Mouse (Mus musculus): ENCODE results near the gene Skap2.

Gene Skap2

GRCm38 (mm10) chr6:51843081-51843480 lies 169.3 kb downstream of the Skap2 start:
- no peak for DNase-seq (ENCODE audit: low spot score)

DNA sequence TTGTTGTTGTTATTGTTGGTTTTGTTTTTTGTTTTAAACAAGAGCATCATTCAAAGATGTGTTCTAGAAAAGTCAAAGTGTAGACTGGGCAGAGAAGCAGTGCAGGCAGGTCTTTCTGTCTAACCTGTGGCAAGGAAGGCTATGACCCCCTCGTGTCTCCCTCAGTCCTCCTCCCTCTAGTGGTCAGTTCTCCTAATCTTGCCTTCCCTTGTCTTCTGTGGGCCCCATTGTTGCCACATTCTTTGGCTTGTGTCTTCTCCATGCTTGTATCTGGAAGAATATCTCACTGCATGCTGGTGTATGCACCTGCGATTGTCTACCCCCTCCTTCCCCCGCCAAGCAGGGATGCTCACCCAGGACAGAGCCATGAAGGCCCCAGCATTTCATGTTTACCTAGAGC lies 174.2 kb downstream of the Skap2 start:
- no peak for DNase-seq (ENCODE audit: low spot score)

DNA sequence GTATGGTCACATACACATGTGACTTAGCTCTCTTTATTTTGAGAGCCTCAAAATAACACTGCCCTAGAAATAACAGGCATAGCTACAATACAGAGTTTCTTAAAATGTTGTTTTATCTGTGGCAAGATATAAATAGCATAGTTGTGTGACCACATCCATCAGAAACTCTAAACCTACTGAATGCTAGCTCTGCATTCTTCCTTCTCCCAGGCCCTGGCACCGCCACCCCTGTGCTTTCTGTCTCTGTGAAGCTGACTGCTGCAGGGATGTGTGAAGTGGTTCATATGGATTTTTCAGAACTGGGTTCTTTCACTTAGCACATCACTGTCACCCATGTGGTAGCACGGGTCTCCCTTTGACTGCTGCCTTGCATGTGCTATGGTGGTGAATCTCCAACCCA lies 179.0 kb downstream of the Skap2 start:
- no peak for DNase-seq (ENCODE audit: low spot score)

DNA sequence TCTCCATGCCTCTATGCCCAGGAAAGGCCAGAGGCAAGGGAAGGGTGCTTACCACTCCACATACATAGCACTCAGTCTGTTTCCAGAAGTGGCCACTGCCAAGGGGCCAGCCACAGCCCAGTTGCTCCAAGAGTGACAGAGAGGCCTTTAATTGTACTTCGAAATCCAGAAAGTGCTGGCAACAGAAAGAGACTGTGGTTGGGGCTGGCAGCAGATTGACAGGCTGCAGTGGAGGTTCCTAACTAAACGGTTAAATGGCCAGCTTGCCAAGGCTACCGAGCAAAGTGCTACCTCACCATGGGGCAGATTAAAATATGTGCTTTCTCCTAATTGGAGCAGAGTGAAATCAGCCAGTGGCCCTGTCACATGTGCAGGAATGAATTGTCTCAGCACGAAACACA lies 186.7 kb downstream of the Skap2 start:
- no peak for DNase-seq (ENCODE audit: low spot score)

DNA sequence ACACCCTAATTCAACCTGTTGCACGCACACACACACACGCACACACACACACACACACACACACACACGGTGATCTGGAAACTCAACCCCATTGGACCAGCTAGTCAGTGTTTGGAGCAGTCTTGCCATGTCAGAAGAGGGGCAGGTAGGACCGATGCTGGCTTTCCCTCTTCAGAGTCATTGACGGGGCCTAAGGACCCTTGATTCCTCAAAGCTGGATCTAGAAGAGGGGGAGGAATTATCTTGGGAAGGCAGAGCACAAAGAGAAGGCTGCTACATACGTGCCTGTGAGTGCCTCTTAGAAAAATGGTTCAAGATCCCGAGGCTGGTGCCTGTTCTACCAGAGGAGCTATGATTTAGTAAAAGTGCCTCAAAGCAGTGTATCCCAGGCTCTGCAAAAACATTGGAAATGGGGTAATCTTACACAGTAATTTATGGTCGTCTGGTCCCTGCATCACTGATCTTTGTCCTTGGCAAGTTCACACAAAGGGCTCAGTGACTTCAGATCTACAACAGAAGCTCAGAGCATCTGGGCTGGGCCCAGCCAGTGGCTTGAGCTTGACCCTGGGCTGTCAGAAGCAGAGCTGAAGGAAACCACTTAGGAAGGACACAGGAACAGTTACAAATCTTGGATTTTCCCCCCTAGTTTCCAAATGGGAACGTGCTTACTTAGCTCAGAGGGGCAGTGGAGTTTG lies 188.1 kb downstream of the Skap2 start:
- DNase-seq (ENCODE audit: low spot score) = no peak

GRCm38 (mm10) chr6:51822049-51822448 lies 190.3 kb downstream of the Skap2 start:
- DNase-seq (ENCODE audit: low spot score) = no peak

- DNase-seq (ENCODE audit: low spot score) = no peak
Measured at GRCm38 (mm10) chr6:51820853-51821252, 191.5 kb downstream of the Skap2 start.

- no peak for DNase-seq (ENCODE audit: low spot score)
Measured at GRCm38 (mm10) chr6:51816892-51817621, 195.3 kb downstream of the Skap2 start.

DNA sequence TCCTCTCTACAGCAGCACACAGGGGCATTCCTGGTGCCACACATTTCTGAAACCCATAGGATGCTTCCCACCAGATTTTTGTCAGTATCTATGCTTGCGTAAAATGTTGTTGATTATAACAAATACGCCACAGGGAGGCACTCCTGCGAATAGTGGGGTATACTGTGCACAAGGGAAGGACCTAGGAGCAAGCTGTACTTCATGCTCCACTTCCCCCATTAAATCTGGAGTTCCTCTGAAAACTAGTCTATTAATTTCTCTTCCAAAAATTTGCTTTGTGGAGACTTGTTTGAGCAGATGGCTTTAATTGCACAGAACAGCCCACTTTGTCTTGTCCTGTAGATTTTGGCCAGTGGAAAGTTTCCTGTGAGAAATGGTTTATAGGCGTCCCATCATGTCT lies 201.4 kb downstream of the Skap2 start:
- DNase-seq (ENCODE audit: low spot score) = no peak

DNA sequence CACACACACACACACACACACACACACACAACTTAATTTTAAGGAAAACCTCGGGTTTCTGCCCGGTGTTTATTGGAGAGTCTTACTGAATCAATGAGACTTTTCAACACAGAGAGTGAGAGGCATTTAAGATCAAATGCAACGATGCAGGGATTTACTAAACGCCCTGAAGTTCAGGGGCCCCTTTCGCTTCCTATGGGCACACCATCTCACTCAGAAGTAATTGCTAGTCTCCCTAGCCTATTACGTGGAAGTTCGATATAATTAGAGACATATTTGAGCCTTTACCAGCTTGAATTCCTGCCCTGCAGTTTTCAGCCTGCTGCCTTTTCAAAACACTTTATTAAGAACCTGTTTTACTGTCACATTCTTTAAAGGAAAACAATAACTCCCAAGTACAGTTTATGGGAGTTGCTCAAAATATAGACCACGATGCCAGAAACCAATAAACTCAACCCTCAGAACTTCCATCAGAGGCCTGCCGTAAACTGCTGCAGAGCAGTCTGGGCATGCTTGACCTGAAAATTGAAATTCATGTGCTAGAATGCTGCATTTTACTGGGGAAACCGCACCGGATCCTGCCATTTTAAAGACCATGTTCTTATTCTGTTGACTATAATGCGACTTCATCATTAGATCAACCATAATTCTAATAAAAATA lies 203.1 kb downstream of the Skap2 start:
- no peak for DNase-seq (ENCODE audit: low spot score)

- no peak for DNase-seq (ENCODE audit: low spot score)
Measured at GRCm38 (mm10) chr6:51808011-51808410, 204.3 kb downstream of the Skap2 start.

All from urinary bladder, postnatal 25 days (tissue).